Mouse (Mus musculus) heart, postnatal 25 days (tissue): ENCODE measurements at regions not wholly inside any gene's neighbourhood (a gene's known extent, or its start where the extent isn't known, plus 50 kb on each side); places are given as distances from the start of the nearest gene placed in this dataset.
"Not testable (repeated sequence)": the region's sequence is repeated elsewhere in the genome, so short reads cannot be mapped to it uniquely, and the experiment has no call there.

Experiments
- DNase-seq: peaks from one replicate; pipeline ENCODE4 v3.0.0; 2022; ENCODE audit warnings: low spot score
- intact Hi-C: fragments of 180-260 bp; cut with DNase I; formaldehyde crosslinking; loops from one replicate; pipeline ENCODE4 v1.15.1; 2025

DNA sequence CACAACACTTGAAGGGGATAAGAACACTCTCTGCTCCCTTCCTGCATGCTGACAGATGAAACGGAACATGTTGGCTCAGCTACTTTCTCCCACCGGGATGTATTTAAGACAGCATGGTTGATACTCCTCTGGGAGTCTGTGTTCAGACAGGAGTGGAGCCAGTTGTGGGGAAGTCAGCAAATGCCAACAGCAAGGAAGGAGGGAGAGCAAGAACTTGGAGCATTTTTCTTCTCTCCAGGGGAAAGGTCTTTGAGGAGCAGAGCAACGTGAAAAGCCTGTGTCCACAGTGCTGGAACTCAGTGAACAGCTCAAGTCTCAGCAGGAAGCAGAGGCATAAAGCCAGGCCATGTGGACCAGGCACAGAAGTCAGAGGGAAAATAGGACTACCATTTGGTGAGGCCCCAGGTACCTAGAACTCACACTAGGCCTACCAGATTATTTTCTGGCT is 188.8 kb upstream of the Dmac1 start:
- DNase-seq: peak; percentile 1
- intact Hi-C loops: no loop called here

DNA sequence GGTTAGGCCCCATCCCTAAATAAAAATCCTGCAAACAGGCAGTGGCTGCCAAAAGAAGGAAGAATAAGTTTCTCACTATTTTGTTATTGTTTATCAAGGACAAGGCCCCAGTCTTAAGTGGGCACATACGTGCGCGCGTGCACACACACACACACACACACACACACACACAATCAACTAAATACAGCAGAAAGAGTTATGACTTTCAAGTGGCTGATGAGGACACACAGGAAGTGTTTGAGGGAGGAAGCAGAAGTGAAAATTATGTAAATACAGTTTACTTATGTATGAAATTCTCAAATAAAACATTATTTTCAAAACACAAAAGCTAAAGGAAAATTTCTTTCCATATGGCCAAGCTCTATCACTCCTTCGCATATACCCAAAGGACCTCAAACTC is 185.5 kb upstream of the Dmac1 start:
- DNase-seq: no peak
- intact Hi-C loops: no loop called here

DNA sequence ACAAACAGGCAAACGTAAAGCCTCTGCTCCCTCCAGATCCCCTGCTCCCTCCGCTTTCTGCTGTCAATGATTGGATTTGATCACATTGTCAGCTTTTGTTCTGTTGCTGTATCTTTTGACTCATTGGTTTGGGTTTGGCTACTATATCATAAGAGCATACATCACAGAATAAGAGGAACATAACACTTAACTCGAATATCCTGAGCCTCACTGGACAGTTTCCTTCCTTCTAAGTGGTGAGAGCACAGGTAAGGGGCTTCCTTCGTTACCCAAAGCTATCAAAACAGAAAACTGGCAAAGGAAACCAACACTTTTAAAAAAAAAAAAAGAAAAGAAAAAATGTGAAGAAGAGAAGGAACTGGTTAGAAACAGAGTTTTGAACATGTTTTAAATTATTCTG is 171.4 kb upstream of the Dmac1 start:
- no peak for DNase-seq
- intact Hi-C loops: no loop called here

DNA sequence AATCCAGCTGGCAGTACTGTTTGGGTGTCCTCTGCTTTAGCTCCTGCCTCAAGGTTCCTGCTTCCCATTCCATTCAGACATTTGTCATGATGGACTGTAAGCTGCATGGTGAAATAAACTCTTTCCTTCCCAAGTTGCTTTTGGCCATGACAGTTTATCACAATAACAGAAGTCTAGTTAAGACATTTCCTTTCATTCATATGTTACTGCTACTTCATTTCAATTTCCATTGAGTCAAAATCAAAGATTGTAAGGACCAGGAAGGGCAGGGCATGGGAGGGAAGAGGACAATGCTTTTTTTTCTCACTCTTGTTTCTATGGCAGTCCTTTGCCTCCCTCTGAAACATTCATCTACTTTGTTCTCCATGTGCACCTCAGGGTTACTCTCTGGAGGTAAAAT is 145.2 kb upstream of the Dmac1 start:
- no peak for DNase-seq
- intact Hi-C loops: no loop called here

DNA sequence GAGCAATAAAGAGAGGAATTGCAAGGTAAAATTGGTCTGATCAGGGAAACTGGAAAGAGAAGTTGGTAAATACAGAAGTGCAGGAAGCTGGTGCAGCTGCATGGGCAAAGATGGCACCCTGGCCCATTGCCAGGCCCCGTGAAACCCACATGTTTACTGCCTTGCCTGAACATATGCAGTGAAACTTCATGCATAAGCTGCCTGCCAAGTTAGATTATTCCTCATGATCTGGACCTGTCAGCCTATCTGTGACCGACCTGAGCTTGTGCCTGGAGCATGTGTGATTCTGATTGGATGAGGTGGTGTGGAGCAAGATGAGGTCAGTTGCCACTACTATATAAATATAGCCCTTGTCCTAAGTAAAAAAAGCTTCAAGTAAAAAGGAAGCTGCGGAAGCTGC is 122.6 kb upstream of the Dmac1 start:
- intact Hi-C loops: not testable (repeated sequence)

DNA sequence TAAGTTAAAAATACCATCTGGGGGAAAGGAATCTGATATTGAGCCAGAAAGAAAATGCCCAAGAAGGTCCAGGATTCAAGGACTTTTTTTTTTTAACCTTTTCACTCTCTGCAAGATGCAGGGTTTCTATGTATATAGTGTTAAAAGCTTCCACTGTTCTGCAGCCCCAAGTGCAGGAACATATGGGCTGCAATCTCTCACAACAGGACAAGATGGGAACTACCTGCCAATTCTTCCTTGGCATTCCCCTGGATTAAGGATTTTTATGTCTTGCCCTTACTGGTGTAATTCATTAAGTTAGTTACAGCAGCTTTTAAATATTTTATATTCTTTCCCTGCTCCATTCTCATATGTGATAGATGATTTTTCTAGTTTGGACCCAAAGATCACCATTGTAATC is 116.9 kb upstream of the Dmac1 start:
- intact Hi-C loops: no loop called here
- no peak for DNase-seq

More for the DNA sequence above, 122.6 kb upstream of the Dmac1 start:
- not testable (repeated sequence) for DNase-seq

DNA sequence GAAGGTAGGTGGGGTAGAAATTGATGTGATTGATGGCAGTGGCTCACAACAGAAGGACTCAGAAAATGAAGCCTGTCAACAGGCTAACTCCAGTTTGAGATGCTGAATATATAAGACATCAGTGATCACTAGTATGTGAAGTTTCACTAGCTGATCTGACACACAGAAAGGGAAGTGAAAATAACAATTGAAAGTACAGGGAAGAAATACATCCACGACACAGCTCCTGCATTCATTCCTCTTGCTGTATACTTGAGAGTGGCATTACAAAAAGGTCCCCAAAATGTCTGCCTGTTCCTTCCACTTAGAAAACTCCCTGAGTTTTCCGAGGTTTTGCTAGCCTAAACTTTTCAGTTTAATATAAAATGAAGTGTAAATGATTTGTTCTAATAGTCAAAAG is 116.2 kb upstream of the Dmac1 start:
- intact Hi-C loops: no loop called here
- no peak for DNase-seq

DNA sequence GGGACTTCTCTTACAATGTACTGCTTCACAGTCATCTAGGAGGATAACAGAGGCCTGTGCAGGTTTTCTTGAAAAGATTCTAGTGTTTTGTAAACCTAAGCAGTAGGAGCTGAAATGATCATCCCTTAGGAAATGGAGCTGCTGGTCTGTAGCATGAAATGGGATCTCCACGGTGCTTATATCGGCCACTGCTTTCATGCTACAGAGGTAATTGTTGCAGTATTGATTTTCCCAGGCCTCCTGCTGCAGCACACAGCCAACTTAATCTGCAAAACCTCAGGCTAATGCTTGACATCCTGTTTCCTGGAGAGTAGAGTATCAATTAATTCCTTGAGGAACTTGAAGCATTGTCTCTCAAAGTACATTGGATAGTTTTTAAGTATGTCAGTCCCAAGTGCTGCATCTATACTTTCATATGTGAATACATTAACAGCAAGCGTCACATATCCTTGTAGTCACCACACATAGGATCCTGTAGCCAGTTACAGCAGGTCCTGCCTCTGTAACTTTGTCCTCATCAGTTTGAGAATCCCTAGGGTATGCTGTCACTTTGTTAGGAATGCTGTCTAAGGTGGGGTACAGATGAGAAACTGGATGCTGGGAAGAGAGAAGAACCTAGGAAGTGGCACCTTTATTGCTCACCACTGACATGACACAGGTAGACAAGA is 108.3 kb upstream of the Dmac1 start:
- intact Hi-C loops: no loop called here
- no peak for DNase-seq

DNA sequence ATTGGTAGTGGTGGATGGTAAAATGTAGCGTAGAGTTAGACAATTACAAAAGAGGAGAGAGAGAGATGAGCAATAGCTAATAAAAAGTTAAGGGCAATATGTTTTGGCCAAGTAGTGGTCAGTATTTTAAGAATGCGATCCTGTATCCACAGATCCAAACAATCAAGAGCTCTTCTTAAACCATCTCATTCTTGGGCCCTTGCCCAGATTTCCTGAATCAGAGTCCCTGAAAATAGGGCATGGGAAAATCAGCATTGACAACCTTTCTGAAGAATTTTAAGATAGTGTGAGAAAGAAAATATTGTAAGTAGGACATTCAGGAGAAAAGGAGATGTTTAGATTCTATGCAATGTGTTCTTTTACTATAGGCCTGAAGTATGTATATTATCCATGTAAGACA is 81.4 kb upstream of the Dmac1 start:
- no peak for DNase-seq
- intact Hi-C loops: no loop called here

DNA sequence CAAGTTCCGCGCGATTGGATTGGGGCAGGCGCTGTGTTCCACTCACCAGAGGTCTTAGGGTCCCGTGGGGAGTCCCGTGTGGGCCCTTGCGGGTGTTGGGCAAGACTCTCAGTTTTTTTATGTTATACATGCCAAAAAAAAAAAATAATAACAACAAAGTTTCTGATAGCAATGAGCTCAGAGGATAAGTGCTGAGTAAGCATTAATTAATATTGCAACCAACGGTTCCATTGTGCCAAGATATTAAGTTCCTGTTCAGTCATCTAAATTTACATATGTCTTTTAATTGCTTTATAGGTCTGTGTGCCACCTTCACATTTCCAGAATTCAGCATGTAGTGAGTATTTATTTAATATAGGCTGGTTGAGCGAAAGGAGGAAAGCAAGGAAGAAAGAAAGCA is 77.5 kb upstream of the Dmac1 start:
- intact Hi-C loops: no loop called here
- no peak for DNase-seq

DNA sequence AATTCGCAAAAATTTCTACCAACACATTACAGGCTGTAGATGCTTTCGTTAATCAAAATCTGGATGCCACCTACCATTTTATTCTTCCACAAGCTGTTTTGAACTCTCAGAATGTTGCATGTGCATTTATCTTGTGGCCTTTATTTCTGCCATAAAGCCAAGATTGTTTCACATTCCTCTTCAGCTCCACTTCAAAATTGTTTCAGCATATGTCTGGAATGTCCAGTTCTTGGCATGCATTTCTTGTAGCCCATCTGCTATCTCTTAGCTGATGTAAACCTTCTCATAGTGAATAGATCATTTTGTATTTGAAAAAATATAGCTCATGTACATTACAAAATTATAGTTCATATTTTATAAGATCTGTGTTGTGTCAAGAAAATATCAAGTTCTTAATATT is 56.4 kb upstream of the Dmac1 start:
- no peak for DNase-seq
- intact Hi-C loops: no loop called here

DNA sequence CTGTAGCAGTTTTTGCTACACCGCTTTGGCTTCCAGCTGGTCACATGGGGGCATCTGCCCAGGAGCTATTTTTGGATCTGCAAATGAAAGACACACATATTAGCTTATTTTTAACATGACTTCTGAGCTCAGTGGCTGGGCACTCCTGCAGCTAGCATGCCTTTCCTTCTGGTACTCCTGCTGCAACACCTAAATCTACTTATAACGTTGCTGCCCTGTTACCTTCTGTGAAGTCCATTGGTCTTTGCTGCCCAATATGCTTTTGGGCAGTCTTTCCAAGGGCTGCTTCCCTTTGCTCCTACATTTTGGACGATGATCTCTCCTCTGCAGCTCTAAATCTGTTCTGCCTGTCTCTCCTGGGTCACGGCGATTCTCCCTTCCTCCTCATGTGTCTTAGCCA is 54.7 kb upstream of the Dmac1 start:
- intact Hi-C loops: no loop called here

DNA sequence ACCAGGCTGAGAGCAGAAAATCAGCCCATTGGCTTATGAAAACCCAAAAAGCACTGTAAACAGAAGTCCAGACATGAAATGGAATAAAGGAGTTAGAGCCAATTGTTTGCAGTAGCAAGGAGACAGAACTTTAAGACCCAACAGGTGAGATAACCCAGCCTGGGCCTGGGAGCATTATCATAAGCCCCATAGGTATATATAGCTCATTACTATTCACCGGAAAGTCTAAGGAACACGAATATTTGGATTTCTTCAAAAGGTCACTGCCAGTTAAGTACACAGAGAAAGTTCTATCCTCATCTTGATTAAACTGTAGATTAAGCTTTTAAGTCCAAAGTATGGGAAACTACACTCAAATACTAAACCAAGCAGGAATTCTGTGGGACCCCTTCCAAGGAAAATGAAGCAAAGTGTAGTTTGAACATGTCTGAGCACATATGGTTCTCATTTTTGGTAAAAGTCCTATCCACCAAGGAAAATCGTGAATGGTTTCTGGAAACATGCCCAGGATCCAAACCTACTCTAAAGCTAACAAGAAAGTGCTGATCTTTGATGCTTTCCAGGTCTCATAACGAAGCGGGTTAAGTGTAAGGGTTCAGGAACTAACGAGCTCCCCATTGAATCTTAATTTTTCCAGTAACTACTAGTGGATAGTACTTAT is 51.5 kb upstream of the Dmac1 start:
- no peak for DNase-seq
- intact Hi-C loops: no loop called here

More for the DNA sequence above, 54.7 kb upstream of the Dmac1 start:
- no peak for DNase-seq
